Comparison of ENCODE assay signal across 9 mouse cellular contexts in genomic region chr13:42301961-42302861, GRCm38 (mm10). TPM values are rescaled to one million over a fixed set of nuclear protein-coding genes. Genes with fewer than 3 reads are reported as not detected.
DNase-seq lines count a peak whose midpoint lies in the region; ATAC-seq lines count a peak whose summit lies in the region.
"Had no signal": no experiment of that assay in that cellular context is flagged by ENCODE, and none has a peak within 500 bp of the region (broad histone marks: within the 10 kb centered on the region; RNA-seq: fewer than 3 reads in every experiment).

No protein-coding gene starts in this region.

- DNase-seq in urinary bladder, postnatal 14 days (ENCODE audit: low spot score): peak; percentile 20
- no peak for DNase-seq in urinary bladder, postnatal 10 days (ENCODE audit: low spot score)
- DNase-seq in heart, embryonic 10.5 days (ENCODE audit: low spot score): no peak
- no peak for DNase-seq in left cerebral cortex, postnatal 4 days
- DNase-seq in spleen, postnatal 14 days (ENCODE audit: low spot score in 2 of 2): no peak
- no peak for DNase-seq in adrenal gland, postnatal 10 days

- peak overlapping the region; percentile 78 for H3K4me2 ChIP-seq in kidney, embryonic 15.5 days
- H3K4me2 ChIP-seq in midbrain, embryonic 13.5 days (replicated peaks): peak overlapping the region; percentile 73

- peak overlapping the region; percentile 59 for H3K4me3 ChIP-seq in heart, embryonic 10.5 days
- peak overlapping the region; percentile 46 for H3K4me3 ChIP-seq in kidney, embryonic 15.5 days (replicated peaks)
- peak overlapping the region; percentile 45 for H3K4me3 ChIP-seq in midbrain, embryonic 13.5 days (replicated peaks)

- intact Hi-C loops in left cerebral cortex, postnatal 4 days (cut with DNase I): loop anchor here (10.0 kb wide), 1 partner anchor 293 kb away; no protein-coding TSS in a partner anchor

- H3K36me3 ChIP-seq in heart, embryonic 10.5 days: peaks cover 22% of the 10 kb centered on the region; the same call in 1 of the 2 replicates
- H3K36me3 ChIP-seq in kidney, embryonic 15.5 days: no peaks in the 10 kb centered on the region
- H3K36me3 ChIP-seq in midbrain, embryonic 13.5 days: no peaks in the 10 kb centered on the region

- ATAC-seq in kidney, embryonic 15.5 days (replicated peaks; ENCODE audit: low FRiP score): no peak
- ATAC-seq in midbrain, embryonic 13.5 days: no peak

- H3K4me1 ChIP-seq in heart, embryonic 10.5 days: peaks cover 42% of the 10 kb centered on the region
- H3K4me1 ChIP-seq in kidney, embryonic 15.5 days: peaks cover 49% of the 10 kb centered on the region
- peaks cover 22% of the 10 kb centered on the region for H3K4me1 ChIP-seq in midbrain, embryonic 13.5 days (replicated peaks)

- peak overlapping the region; percentile 84 for H3K27ac ChIP-seq in heart, embryonic 10.5 days
- no peak overlapping the region for H3K27ac ChIP-seq in kidney, embryonic 15.5 days
- no peak overlapping the region for H3K27ac ChIP-seq in midbrain, embryonic 13.5 days

- peak overlapping the region; percentile 32; the same call in 1 of the 2 replicates for H3K9ac ChIP-seq in kidney, embryonic 15.5 days
- peak overlapping the region; percentile 59; the same call in 1 of the 2 replicates for H3K9ac ChIP-seq in midbrain, embryonic 13.5 days (replicated peaks)

- H3K27me3 ChIP-seq in heart, embryonic 10.5 days (ENCODE audit: insufficient read depth, poor library complexity, severe bottlenecking): peaks cover 27% of the 10 kb centered on the region
- peaks cover 24% of the 10 kb centered on the region for H3K27me3 ChIP-seq in kidney, embryonic 15.5 days
- peaks cover 45% of the 10 kb centered on the region for H3K27me3 ChIP-seq in midbrain, embryonic 13.5 days

- H3K9me3 ChIP-seq in heart, embryonic 10.5 days: no peaks in the 10 kb centered on the region
- no peaks in the 10 kb centered on the region for H3K9me3 ChIP-seq in kidney, embryonic 15.5 days (replicated peaks)
- H3K9me3 ChIP-seq in midbrain, embryonic 13.5 days: no peaks in the 10 kb centered on the region

- 24% methylated on average over 27 of the region's 27 CpGs for WGBS in heart, embryonic 10.5 days
- 16% methylated on average over 27 of the region's 27 CpGs for WGBS in kidney, embryonic 15.5 days
- 6% methylated on average over 27 of the region's 27 CpGs for WGBS in midbrain, embryonic 13.5 days

RNA-seq across cellular contexts. Expression of gene Edn1, which starts 0.9 kb away (rescaled TPM):
- polyA plus RNA-seq in heart, embryonic 10.5 days (2016; fragmentation: Nextera tagmentation; extraction: Ambion mirVana): 6.1 and 7.6 TPM in 2 replicates
- polyA plus RNA-seq in kidney, embryonic 15.5 days (2015; fragmentation: Nextera tagmentation; extraction: Ambion mirVana): 2.4 and 2.6 TPM in 2 replicates
- 1.6 and 2.2 TPM in 2 replicates for polyA plus RNA-seq in midbrain, embryonic 13.5 days (2015; fragmentation: Nextera tagmentation; extraction: Ambion mirVana)
- total RNA-seq in left cerebral cortex, postnatal 4 days (2021): 1 to 10 TPM; 1.4 to 1.9 TPM
- 1 to 10 TPM; 1.4 to 2.0 TPM for total RNA-seq in adrenal gland, postnatal 10 days (2021)
- total RNA-seq: neutrophil, adult 5-6 weeks had no signal
